Mouse (Mus musculus) midbrain, embryonic 15.5 days (tissue): Measurements from ENCODE around the gene Ankrd33b. TPM values are rescaled to one million over a fixed set of nuclear protein-coding genes. Genes with fewer than 3 reads are reported as not detected.

Experiments used
- ATAC-seq: fragments of 200-750 bp; cut with Nextera tagmentation; replicated peaks from 2 replicates; pipeline ENCODE4 v1.8.0; 2017; ENCODE audit warnings: moderate TSS enrichment
- H3K27ac ChIP-seq: fragments of 300-500 bp; sonication (generic); 2 replicates; pipeline ENCODE4 v1.5.1; 2015; ENCODE audit warnings: mild to moderate bottlenecking, inconsistent platforms
- H3K27me3 ChIP-seq: fragments of 300-500 bp; sonication (generic); replicated peaks from 2 replicates; pipeline ENCODE4 v1.6.1; 2015; ENCODE audit warnings: inconsistent platforms
- H3K36me3 ChIP-seq: fragments of 300-500 bp; sonication (generic); replicated peaks from 2 replicates; pipeline ENCODE4 v1.6.1; 2015; ENCODE audit warnings: inconsistent platforms
- H3K4me1 ChIP-seq: fragments of 300-500 bp; sonication (generic); 2 replicates; pipeline ENCODE4 v1.6.1; 2015; ENCODE audit warnings: inconsistent platforms
- H3K4me2 ChIP-seq: fragments of 300-500 bp; sonication (generic); 2 replicates; pipeline ENCODE4 v1.6.1; 2015; ENCODE audit warnings: inconsistent platforms, mild to moderate bottlenecking, moderate library complexity
- H3K4me3 ChIP-seq: fragments of 300-500 bp; sonication (generic); 2 replicates; pipeline ENCODE4 v1.5.1; 2015; ENCODE audit warnings: mild to moderate bottlenecking, inconsistent platforms
- H3K9ac ChIP-seq: fragments of 300-500 bp; sonication (generic); 2 replicates; pipeline ENCODE4 v1.6.1; 2015; ENCODE audit warnings: mild to moderate bottlenecking, inconsistent platforms
- H3K9me3 ChIP-seq: fragments of 300-500 bp; sonication (generic); 2 replicates; pipeline ENCODE4 v1.6.1; 2016; ENCODE audit warnings: inconsistent platforms
- WGBS: fragments of 180-500 bp; shearing (Covaris S2); methylation state at CpG from one replicate; pipeline ENCODE4 v1.1.7; 2015; ENCODE audit warnings: mixed read lengths; 5-methylcytosine and 5-hydroxymethylcytosine counted together
- polyA plus RNA-seq: library from polyadenylated mRNA; unstranded; fragments of >200 nt; fragmentation: Nextera tagmentation; extraction: Ambion mirVana; gene quantifications from 2 replicates; pipeline ENCODE4 v1.2.1, GENCODE M21; 2015

Gene Ankrd33b
- polyA plus RNA-seq, 1 experiment from 2014 or later: 1.1 TPM

- Histone ChIP-seq H3K27ac (no peak overlapping the region), H3K36me3 (no peaks in the 10 kb centered on the region), H3K27me3 (no peaks in the 10 kb centered on the region), H3K9ac (no peak overlapping the region), H3K4me2 (no peak overlapping the region), H3K9me3 (no peaks in the 10 kb centered on the region), H3K4me1 (no peaks in the 10 kb centered on the region), H3K4me3 (no peak overlapping the region)
- no peak for ATAC-seq
- 55% methylated on average over 4 of the region's 4 CpGs for WGBS
These were observed 35.8 kb downstream of the Ankrd33b start for GRCm38 (mm10) chr15:31331742-31332141.

DNA sequence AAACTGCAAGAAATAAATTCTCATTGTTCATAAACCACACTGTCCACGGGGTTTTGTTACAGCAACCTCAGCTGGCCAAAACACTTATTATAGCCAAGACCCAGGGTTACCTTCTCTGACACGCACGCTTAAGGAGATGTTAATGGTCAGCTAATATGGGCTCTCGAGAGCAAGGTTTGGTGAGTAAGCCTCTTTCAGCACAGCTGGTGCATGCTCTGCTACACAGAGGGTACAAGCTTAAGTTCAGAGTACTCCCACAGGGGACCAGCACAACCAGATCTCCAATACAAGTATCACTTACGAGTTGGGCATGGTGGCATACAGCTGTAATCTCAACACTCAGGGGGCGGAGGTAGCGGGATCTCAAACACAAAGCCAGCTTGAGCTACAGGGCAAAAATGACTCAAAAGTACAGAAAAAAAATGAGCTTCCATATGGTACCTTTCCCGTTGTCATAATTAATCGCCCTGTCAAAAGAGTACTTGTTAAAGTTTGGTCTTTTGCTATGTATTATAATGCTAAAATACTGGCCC lies 39.4 kb downstream of the Ankrd33b start:
- ATAC-seq: no peak
- Histone ChIP-seq H3K9me3 (no peaks in the 10 kb centered on the region), H3K36me3 (no peaks in the 10 kb centered on the region), H3K9ac (no peak overlapping the region), H3K27me3 (no peaks in the 10 kb centered on the region), H3K4me2 (no peak overlapping the region), H3K27ac (no peak overlapping the region), H3K4me1 (no peaks in the 10 kb centered on the region), H3K4me3 (no peak overlapping the region)
- WGBS: 75% methylated on average over 9 of the region's 9 CpGs

DNA sequence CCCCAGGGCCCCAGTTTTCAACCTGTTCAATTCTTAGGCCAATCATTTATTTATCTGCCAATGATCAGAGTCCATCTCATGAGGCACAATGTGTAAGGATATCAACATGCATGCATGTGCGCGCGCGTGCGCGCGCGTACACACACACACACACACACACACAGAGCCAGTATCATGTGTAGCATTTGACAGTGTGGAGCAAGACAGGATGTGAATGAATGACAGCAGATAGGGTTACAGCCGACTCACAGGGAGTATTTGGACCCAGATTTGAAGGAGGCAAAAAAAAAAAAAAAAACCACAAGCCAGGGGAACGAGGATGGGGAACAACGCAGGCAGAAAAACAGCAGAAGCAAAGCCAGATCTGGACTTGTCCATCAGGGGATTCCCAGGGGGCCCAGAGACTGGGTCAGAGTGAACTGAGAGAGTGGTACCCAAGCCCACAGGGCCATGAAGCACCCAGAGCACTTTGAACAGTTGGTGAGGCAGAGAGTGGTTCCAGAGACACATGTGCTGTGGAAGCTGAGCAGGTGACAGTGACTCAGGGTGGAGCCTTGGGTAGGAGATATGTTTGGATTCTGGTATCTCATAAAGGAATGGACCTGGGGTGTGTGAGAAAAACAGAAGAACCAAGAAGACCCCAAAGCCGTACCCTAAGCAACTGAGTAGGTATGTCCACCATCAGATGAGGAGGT lies 41.7 kb downstream of the Ankrd33b start:
- H3K27me3 ChIP-seq: no peaks in the 10 kb centered on the region
- 93% methylated on average over 12 of the region's 12 CpGs for WGBS
- no peak for ATAC-seq

DNA sequence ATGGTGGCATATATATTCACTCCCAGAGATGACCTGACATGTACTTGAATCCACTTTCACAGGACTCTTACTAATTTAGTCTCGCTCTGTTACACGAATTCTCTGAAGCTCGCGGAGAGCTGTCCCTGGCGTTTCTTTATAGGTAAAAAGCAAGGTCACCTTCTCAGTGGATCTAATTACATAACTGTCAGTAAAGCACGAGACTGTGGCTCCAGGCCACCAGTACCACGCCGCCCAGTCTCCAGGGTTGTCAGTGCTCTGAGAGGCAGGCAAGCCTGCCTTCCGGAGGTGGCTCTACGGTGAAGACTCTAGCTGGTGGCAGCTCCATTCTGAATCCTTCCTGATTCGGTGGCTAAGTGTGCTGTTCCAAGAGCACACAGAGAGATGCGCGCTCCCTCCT lies 43.0 kb downstream of the Ankrd33b start:
- WGBS: 76% methylated on average over 13 of the region's 13 CpGs
- Histone ChIP-seq H3K4me2 (no peak overlapping the region), H3K27me3 (no peaks in the 10 kb centered on the region), H3K9me3 (no peaks in the 10 kb centered on the region), H3K4me3 (no peak overlapping the region), H3K4me1 (peaks cover 5% of the 10 kb centered on the region; the same call in 1 of the 2 replicates), H3K9ac (no peak overlapping the region), H3K27ac (no peak overlapping the region), H3K36me3 (no peaks in the 10 kb centered on the region)
- peak; percentile 48 for ATAC-seq

More for the DNA sequence above, 41.7 kb downstream of the Ankrd33b start:
- Histone ChIP-seq H3K4me2 (no peak overlapping the region), H3K27ac (no peak overlapping the region), H3K9me3 (no peaks in the 10 kb centered on the region), H3K9ac (no peak overlapping the region), H3K4me1 (no peaks in the 10 kb centered on the region), H3K36me3 (no peaks in the 10 kb centered on the region), H3K4me3 (no peak overlapping the region)

- no peak for ATAC-seq
These were observed 43.8 kb downstream of the Ankrd33b start for GRCm38 (mm10) chr15:31323684-31324083.

GRCm38 (mm10) chr15:31320598-31321377 lies 46.7 kb downstream of the Ankrd33b start:
- H3K4me2 ChIP-seq: no peak overlapping the region
- ATAC-seq: no peak
- H3K4me1 ChIP-seq: peaks cover 14% of the 10 kb centered on the region; the same call in 1 of the 2 replicates
- H3K36me3 ChIP-seq: no peaks in the 10 kb centered on the region
- 44% methylated on average over 12 of the region's 12 CpGs for WGBS
- no peak overlapping the region for H3K9ac ChIP-seq
- no peak overlapping the region for H3K27ac ChIP-seq
- H3K27me3 ChIP-seq: no peaks in the 10 kb centered on the region
- no peaks in the 10 kb centered on the region for H3K9me3 ChIP-seq
- no peak overlapping the region for H3K4me3 ChIP-seq

More at GRCm38 (mm10) chr15:31323684-31324083, 43.8 kb downstream of the Ankrd33b start:
- Histone ChIP-seq H3K27ac (no peak overlapping the region), H3K9ac (no peak overlapping the region), H3K27me3 (no peaks in the 10 kb centered on the region), H3K36me3 (no peaks in the 10 kb centered on the region), H3K4me1 (peaks cover 5% of the 10 kb centered on the region; the same call in 1 of the 2 replicates), H3K4me2 (no peak overlapping the region), H3K9me3 (no peaks in the 10 kb centered on the region), H3K4me3 (no peak overlapping the region)
- WGBS: 80% methylated on average over 4 of the region's 4 CpGs

- ATAC-seq: no peak
- whole genome bisulfite sequencing: 67% methylated on average over 4 of the region's 4 CpGs
These were observed 48.5 kb downstream of the Ankrd33b start for GRCm38 (mm10) chr15:31319046-31319445.

DNA sequence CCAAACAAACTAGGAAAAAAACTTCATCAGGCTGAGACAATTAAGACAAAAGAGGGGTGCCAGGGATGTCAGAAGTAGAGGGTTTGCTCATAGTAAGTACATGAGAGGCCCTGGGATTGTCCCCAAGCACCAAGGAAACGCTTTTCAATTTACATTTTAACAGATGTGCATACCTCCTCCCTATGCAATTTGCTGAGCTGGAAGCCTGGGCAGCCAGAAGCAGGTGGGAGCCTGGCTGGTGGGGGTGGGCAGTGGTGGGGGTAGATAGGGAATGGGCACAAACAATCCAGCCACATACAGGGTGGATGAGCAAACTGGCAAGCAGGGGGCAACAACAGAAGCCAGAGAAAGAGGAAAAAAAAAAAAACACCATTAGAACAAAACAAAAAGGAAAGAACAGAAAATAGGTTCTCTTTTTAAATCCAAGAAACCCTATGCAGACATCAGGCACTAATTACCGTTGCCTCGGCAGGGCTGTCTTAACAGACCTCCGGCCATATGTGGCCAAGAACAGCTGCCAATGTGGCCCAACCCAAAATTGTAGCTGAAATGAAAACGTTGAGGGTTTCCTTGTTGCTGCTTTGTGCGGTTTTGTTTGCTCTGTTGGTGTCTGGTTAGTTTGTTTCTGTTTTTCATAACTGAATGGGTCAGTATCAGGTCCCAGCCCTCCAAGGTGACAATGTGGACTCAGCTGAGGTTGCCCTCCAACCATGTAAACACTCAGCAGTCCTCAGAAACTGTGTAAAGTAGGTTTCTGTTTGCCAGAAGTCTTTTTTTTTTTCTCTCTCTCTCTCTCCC lies 49.2 kb downstream of the Ankrd33b start:
- no peak for ATAC-seq
- H3K9me3 ChIP-seq: no peaks in the 10 kb centered on the region
- H3K4me2 ChIP-seq: no peak overlapping the region
- H3K9ac ChIP-seq: no peak overlapping the region
- no peaks in the 10 kb centered on the region for H3K27me3 ChIP-seq
- WGBS: 43% methylated on average over 6 of the region's 6 CpGs
- no peaks in the 10 kb centered on the region for H3K36me3 ChIP-seq
- H3K4me1 ChIP-seq: peaks cover 15% of the 10 kb centered on the region; the same call in 1 of the 2 replicates
- no peak overlapping the region for H3K4me3 ChIP-seq
- no peak overlapping the region for H3K27ac ChIP-seq

More at GRCm38 (mm10) chr15:31319046-31319445, 48.5 kb downstream of the Ankrd33b start:
- Histone ChIP-seq H3K9ac (no peak overlapping the region), H3K27me3 (no peaks in the 10 kb centered on the region), H3K9me3 (no peaks in the 10 kb centered on the region), H3K27ac (no peak overlapping the region), H3K4me1 (peaks cover 15% of the 10 kb centered on the region; the same call in 1 of the 2 replicates), H3K4me2 (no peak overlapping the region), H3K36me3 (no peaks in the 10 kb centered on the region), H3K4me3 (no peak overlapping the region)

DNA sequence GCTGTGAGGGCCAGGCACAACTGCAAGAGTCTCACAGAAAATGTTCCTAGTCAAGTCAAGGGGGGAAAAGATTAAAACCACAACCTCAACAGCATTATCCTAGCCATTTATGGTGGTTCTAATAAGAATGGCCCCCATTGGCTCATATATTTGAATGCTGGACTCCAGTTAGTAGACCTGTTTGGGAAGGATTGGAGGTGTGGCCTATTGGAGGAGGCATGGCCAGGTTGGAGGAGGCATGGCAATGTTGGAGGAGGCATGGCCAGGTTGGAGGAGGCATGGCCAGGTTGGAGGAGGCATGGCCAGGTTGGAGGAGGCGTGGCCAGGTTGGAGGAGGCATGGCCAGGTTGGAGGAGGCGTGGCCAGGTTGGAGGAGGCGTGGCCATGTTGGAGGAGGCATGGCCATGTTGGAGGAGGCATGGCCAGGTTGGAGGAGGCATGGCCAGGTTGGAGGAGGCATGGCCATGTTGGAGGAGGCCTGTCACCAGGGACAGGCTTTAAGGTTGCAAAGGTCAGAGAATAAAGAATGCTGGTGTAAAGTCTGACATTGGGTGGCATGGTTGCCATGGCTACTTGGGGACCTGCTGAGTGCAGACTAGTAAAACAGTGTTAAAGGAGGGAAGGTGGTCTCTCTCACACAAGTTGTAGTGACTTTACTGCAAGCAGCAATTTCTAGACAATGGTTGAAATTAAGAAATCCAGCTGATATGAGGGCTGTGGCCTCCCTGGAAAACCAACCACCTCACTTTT lies 50.3 kb downstream of the Ankrd33b start:
- H3K27ac ChIP-seq: no peak overlapping the region

GRCm38 (mm10) chr15:31315630-31316231 lies 51.8 kb downstream of the Ankrd33b start:
- Histone ChIP-seq H3K4me1 (peaks cover 15% of the 10 kb centered on the region; the same call in 1 of the 2 replicates), H3K9ac (no peak overlapping the region), H3K27ac (no peak overlapping the region), H3K36me3 (no peaks in the 10 kb centered on the region), H3K4me2 (no peak overlapping the region), H3K4me3 (no peak overlapping the region), H3K9me3 (no peaks in the 10 kb centered on the region), H3K27me3 (no peaks in the 10 kb centered on the region)
- peak; percentile 87 for ATAC-seq
- WGBS: under 1% methylated on average over 5 of the region's 5 CpGs

More for the DNA sequence above, 50.3 kb downstream of the Ankrd33b start:
- H3K4me3 ChIP-seq: no peak overlapping the region
- no peaks in the 10 kb centered on the region for H3K36me3 ChIP-seq
- no peaks in the 10 kb centered on the region for H3K27me3 ChIP-seq
- ATAC-seq: no peak
- no peaks in the 10 kb centered on the region for H3K9me3 ChIP-seq
- no peak overlapping the region for H3K4me2 ChIP-seq
- no peak overlapping the region for H3K9ac ChIP-seq
- H3K4me1 ChIP-seq: peaks cover 15% of the 10 kb centered on the region; the same call in 1 of the 2 replicates
- WGBS: 89% methylated on average over 3 of the region's 3 CpGs

- Histone ChIP-seq H3K36me3 (no peaks in the 10 kb centered on the region), H3K27me3 (no peaks in the 10 kb centered on the region), H3K9me3 (peaks cover 3% of the 10 kb centered on the region; the same call in 1 of the 2 replicates), H3K9ac (no peak overlapping the region), H3K4me2 (no peak overlapping the region), H3K27ac (no peak overlapping the region), H3K4me1 (0 out of 2 replicates have a peak, but pooled peaks cover 2% of the 10 kb centered on the region), H3K4me3 (no peak overlapping the region)
- 71% methylated on average over 2 of the region's 2 CpGs for WGBS
- ATAC-seq: no peak
These were observed 55.5 kb downstream of the Ankrd33b start for GRCm38 (mm10) chr15:31312001-31312400.
